Mouse (Mus musculus) forebrain, embryonic 10.5 days (tissue): ENCODE data around the gene Ankzf1. TPM values are rescaled to one million over a fixed set of nuclear protein-coding genes. Genes with fewer than 3 reads are reported as not detected.

Experiments
- DNase-seq: peaks from one replicate; pipeline ENCODE4 v3.0.0-alpha.2; 2017; ENCODE audit warnings: low spot score; ENCODE audit errors: extremely low spot score
- H3K27ac ChIP-seq: fragments of 300-500 bp; sonication (generic); 2 replicates; pipeline ENCODE4 v1.5.1; 2016; ENCODE audit warnings: mild to moderate bottlenecking
- H3K27me3 ChIP-seq: fragments of 300-500 bp; sonication (generic); 2 replicates; pipeline ENCODE4 v1.6.1; 2016; ENCODE audit warnings: mild to moderate bottlenecking; ENCODE audit not compliant: poor library complexity, severe bottlenecking
- H3K36me3 ChIP-seq: fragments of 300-500 bp; sonication (generic); replicated peaks from 2 replicates; pipeline ENCODE4 v1.6.1; 2016; ENCODE audit warnings: mild to moderate bottlenecking, moderate library complexity
- H3K4me1 ChIP-seq: fragments of 300-500 bp; sonication (generic); 2 replicates; pipeline ENCODE4 v1.6.1; 2016
- H3K4me3 ChIP-seq: fragments of 300-500 bp; sonication (generic); 2 replicates; pipeline ENCODE4 v1.5.1; 2016; ENCODE audit warnings: mild to moderate bottlenecking, moderate library complexity
- H3K9me3 ChIP-seq: fragments of 300-500 bp; sonication (generic); 2 replicates; pipeline ENCODE4 v1.6.1; 2016; ENCODE audit warnings: mild to moderate bottlenecking, moderate library complexity
- WGBS: fragments of 180-500 bp; shearing (Covaris S2); methylation state at CpG from one replicate; pipeline ENCODE4 v1.1.7; 2016; 5-methylcytosine and 5-hydroxymethylcytosine counted together
- polyA plus RNA-seq: library from polyadenylated mRNA; unstranded; fragments of >200 nt; fragmentation: Nextera tagmentation; extraction: Ambion mirVana; gene quantifications from 2 replicates; pipeline ENCODE4 v1.2.1, GENCODE M21; 2016

Gene Ankzf1
- polyA plus RNA-seq, 1 experiment from 2014 or later = 20.9 TPM

- H3K36me3 ChIP-seq = peaks cover 38% of the 10 kb centered on the region
- peak; percentile 98 for DNase-seq
- peaks cover 44% of the 10 kb centered on the region for H3K4me1 ChIP-seq
- H3K9me3 ChIP-seq = no peaks in the 10 kb centered on the region
- peak within 1 kb of the TSS; percentile 97 for H3K4me3 ChIP-seq
- peak within 1 kb of the TSS; percentile 93 for H3K27ac ChIP-seq
- H3K27me3 ChIP-seq = peaks cover 14% of the 10 kb centered on the region; the same call in 1 of the 2 replicates
- WGBS = 7% methylated on average over 42 of the region's 42 CpGs
Measured at GRCm38 (mm10) chr1:75210136-75211087, 18.5 kb downstream of the Ankzf1 start, which contains the start of the genes Glb1l and Stk16. Gene Glb1l (minus strand): TSS chr1:75210813. Gene Stk16 (plus strand): TSS chr1:75210838.

- peaks cover 44% of the 10 kb centered on the region for H3K4me1 ChIP-seq
- peaks cover 21% of the 10 kb centered on the region for H3K27me3 ChIP-seq
- H3K4me3 ChIP-seq = peak overlapping the region; percentile 97
- no peak for DNase-seq
- H3K9me3 ChIP-seq = no peaks in the 10 kb centered on the region
- H3K36me3 ChIP-seq = peaks cover 46% of the 10 kb centered on the region
- WGBS = 17% methylated on average over 17 of the region's 17 CpGs
- peak overlapping the region; percentile 93 for H3K27ac ChIP-seq
Measured at GRCm38 (mm10) chr1:75211141-75211708, 19.3 kb downstream of the Ankzf1 start.

GRCm38 (mm10) chr1:75212542-75212941 is 20.6 kb downstream of the Ankzf1 start:
- Histone ChIP-seq H3K27me3 (peaks cover 34% of the 10 kb centered on the region), H3K4me3 (peak overlapping the region; percentile 3; the same call in 1 of the 2 replicates), H3K27ac (no peak overlapping the region), H3K9me3 (no peaks in the 10 kb centered on the region), H3K36me3 (peaks cover 46% of the 10 kb centered on the region), H3K4me1 (peaks cover 44% of the 10 kb centered on the region)
- no peak for DNase-seq
- WGBS = 79% methylated on average over 4 of the region's 4 CpGs

GRCm38 (mm10) chr1:75213096-75213495 is 21.1 kb downstream of the Ankzf1 start:
- H3K27ac ChIP-seq = no peak overlapping the region
- H3K9me3 ChIP-seq = no peaks in the 10 kb centered on the region
- H3K36me3 ChIP-seq = peaks cover 46% of the 10 kb centered on the region
- H3K4me1 ChIP-seq = peaks cover 47% of the 10 kb centered on the region
- 89% methylated on average over 7 of the region's 7 CpGs for WGBS
- H3K4me3 ChIP-seq = peak overlapping the region; percentile 3; the same call in 1 of the 2 replicates
- no peak for DNase-seq
- peaks cover 38% of the 10 kb centered on the region for H3K27me3 ChIP-seq

DNA sequence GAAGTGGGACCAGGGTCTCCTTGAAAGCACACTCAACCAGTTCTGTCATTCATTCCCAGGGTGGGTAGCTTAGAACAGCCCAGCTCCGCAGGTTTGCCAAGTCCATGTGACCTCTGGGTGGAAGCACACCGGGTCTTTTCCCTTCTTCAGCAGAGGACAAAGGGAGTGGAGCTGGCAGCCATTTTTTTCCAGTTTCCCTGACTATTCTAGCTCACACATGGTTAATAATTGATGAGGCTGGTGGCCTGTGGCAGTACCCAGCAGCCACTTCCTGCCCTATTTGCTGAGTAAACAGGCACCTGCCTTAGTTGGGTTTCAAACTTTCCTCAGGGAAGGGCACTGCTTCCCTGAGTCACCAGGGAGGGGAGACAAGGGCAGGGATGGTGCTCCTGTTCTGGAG is 22.5 kb downstream of the Ankzf1 start:
- no peak overlapping the region for H3K27ac ChIP-seq
- H3K9me3 ChIP-seq = no peaks in the 10 kb centered on the region
- peaks cover 48% of the 10 kb centered on the region for H3K4me1 ChIP-seq
- H3K36me3 ChIP-seq = peaks cover 46% of the 10 kb centered on the region
- peaks cover 40% of the 10 kb centered on the region for H3K27me3 ChIP-seq
- DNase-seq = no peak
- 89% methylated on average over 2 of the region's 2 CpGs for WGBS
- no peak overlapping the region for H3K4me3 ChIP-seq

GRCm38 (mm10) chr1:75214886-75215285 is 22.9 kb downstream of the Ankzf1 start:
- no peak overlapping the region for H3K4me3 ChIP-seq
- 87% methylated on average over 5 of the region's 5 CpGs for WGBS
- H3K9me3 ChIP-seq = no peaks in the 10 kb centered on the region
- no peak for DNase-seq
- no peak overlapping the region for H3K27ac ChIP-seq
- peaks cover 46% of the 10 kb centered on the region for H3K36me3 ChIP-seq
- peaks cover 44% of the 10 kb centered on the region for H3K27me3 ChIP-seq
- H3K4me1 ChIP-seq = peaks cover 48% of the 10 kb centered on the region

GRCm38 (mm10) chr1:75215785-75216184 is 23.8 kb downstream of the Ankzf1 start:
- Histone ChIP-seq H3K36me3 (peaks cover 46% of the 10 kb centered on the region), H3K9me3 (no peaks in the 10 kb centered on the region), H3K4me1 (peaks cover 42% of the 10 kb centered on the region), H3K4me3 (no peak overlapping the region), H3K27me3 (peaks cover 53% of the 10 kb centered on the region), H3K27ac (no peak overlapping the region)
- DNase-seq = no peak
- WGBS = 92% methylated on average over 9 of the region's 9 CpGs

- no peaks in the 10 kb centered on the region for H3K9me3 ChIP-seq
- no peak overlapping the region for H3K4me3 ChIP-seq
- WGBS = 83% methylated on average over 13 of the region's 13 CpGs
- peaks cover 33% of the 10 kb centered on the region for H3K4me1 ChIP-seq
- no peak for DNase-seq
- H3K36me3 ChIP-seq = peaks cover 42% of the 10 kb centered on the region
- H3K27me3 ChIP-seq = peaks cover 65% of the 10 kb centered on the region
- no peak overlapping the region for H3K27ac ChIP-seq
Measured at GRCm38 (mm10) chr1:75216797-75217585, 25.0 kb downstream of the Ankzf1 start.

GRCm38 (mm10) chr1:75217893-75218226 is 25.9 kb downstream of the Ankzf1 start:
- Histone ChIP-seq H3K27ac (no peak overlapping the region), H3K4me3 (peak overlapping the region; percentile 65), H3K27me3 (peaks cover 74% of the 10 kb centered on the region), H3K9me3 (no peaks in the 10 kb centered on the region), H3K4me1 (peaks cover 24% of the 10 kb centered on the region), H3K36me3 (peaks cover 33% of the 10 kb centered on the region)
- DNase-seq = no peak
- WGBS = 8% methylated on average over 6 of the region's 6 CpGs

DNA sequence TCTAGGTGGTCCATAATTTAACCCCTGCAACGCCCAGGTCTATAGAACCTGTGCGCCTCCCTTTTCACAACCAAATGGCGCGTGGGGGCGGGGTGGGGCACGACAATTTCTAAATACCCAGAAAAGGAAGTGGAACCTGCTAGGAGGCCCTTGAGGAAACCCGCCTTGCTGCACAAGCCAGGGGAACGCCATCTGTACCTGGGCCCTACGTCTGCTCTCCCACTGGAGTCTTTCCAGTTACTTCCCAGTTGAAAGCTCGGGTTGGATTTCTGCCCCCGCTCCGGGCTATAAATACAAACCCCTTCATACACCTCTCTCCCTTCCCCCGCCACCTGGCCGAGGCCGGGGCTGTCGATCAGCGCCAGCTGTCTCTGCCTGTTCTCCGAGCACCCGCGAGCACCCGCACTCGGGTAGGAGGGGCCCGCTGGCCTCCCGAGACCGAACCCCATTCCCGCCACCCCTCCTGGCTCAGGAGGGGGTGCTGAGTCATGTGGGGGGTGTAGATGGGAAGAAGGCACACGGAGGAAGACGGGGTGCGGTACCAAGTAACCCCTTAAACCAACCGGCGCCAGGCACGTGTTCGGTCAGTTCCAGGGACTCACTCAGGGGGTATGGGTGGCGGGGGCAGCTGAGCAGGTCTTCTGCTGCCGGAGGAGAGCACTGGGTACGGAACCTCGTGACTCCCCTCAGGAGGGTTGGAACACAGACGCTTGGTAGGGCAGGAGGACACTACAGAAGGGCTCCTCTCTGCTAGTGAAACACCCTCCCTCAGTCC is 26.5 kb downstream of the Ankzf1 start:
- Histone ChIP-seq H3K4me1 (peaks cover 21% of the 10 kb centered on the region), H3K27ac (peak overlapping the region; percentile 53; the same call in 1 of the 2 replicates), H3K9me3 (no peaks in the 10 kb centered on the region), H3K27me3 (peaks cover 79% of the 10 kb centered on the region), H3K36me3 (peaks cover 28% of the 10 kb centered on the region), H3K4me3 (peak overlapping the region; percentile 65)
- 1% methylated on average over 38 of the region's 38 CpGs for WGBS
- DNase-seq = peak; percentile 21

- peaks cover 82% of the 10 kb centered on the region for H3K27me3 ChIP-seq
- peak overlapping the region; percentile 65 for H3K4me3 ChIP-seq
- H3K36me3 ChIP-seq = peaks cover 21% of the 10 kb centered on the region
- peak overlapping the region; percentile 53; the same call in 1 of the 2 replicates for H3K27ac ChIP-seq
- peak; percentile 64 for DNase-seq
- no peaks in the 10 kb centered on the region for H3K9me3 ChIP-seq
- under 1% methylated on average over 24 of the region's 24 CpGs for WGBS
- peaks cover 21% of the 10 kb centered on the region for H3K4me1 ChIP-seq
Measured at GRCm38 (mm10) chr1:75219078-75219477, 27.1 kb downstream of the Ankzf1 start.

DNA sequence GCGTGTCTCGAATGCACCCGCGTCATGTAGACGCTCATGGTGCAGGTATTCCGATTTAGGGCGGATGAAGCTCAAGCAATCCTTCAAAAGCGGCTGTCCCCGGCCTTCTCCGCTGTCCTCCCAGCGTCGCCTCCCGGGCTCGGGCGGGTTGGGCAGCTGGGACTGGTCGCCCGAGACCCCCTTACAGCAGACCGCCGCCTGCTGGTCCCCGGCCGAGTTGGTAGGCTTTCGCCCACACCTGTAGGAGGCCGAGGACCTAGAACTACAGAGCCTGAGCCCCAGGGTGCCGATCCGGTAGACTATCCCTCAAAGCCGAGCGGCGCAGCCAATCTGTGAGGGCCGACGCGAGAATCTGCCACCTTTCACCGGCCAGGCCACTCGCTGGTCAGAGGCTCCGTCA is 27.6 kb downstream of the Ankzf1 start, which contains the start of gene Tuba4a:
Gene Tuba4a, minus strand, starts transcription at position 335 of the 400 bp plus-strand sequence.
- peaks cover 17% of the 10 kb centered on the region for H3K36me3 ChIP-seq
- under 1% methylated on average over 34 of the region's 34 CpGs for WGBS
- peaks cover 21% of the 10 kb centered on the region for H3K4me1 ChIP-seq
- H3K27me3 ChIP-seq = peaks cover 82% of the 10 kb centered on the region
- H3K27ac ChIP-seq = peak within 1 kb of the TSS; percentile 53; the same call in 1 of the 2 replicates
- H3K4me3 ChIP-seq = peak within 1 kb of the TSS; percentile 65
- DNase-seq = peak; percentile 40
- no peaks in the 10 kb centered on the region for H3K9me3 ChIP-seq
